Mouse (Mus musculus) brain, embryonic 14.5 days (tissue): ENCODE measurements around the gene Sec23ip. TPM values are rescaled to one million over a fixed set of nuclear protein-coding genes. Genes with fewer than 3 reads are reported as not detected.

Experiments used
- DNase-seq: peaks from one replicate; pipeline ENCODE4 v3.0.0-alpha.2; 2011; ENCODE audit warnings: low read depth
- CTCF ChIP-seq: fragments of 200-500 bp; IDR thresholded peaks from 2 replicates; pipeline ENCODE4 v1.5.1; 2012; ENCODE audit warnings: inconsistent platforms, mild to moderate bottlenecking, moderate library complexity, borderline replicate concordance; ENCODE audit not compliant: insufficient read depth, insufficient read length; ENCODE audit errors: extremely low read depth
- POLR2A ChIP-seq: fragments of 200-500 bp; IDR thresholded peaks from 2 replicates; pipeline ENCODE4 v1.6.1; 2012; ENCODE audit warnings: mild to moderate bottlenecking, inconsistent platforms, borderline replicate concordance; ENCODE audit not compliant: poor library complexity, insufficient read depth, insufficient read length, severe bottlenecking; ENCODE audit errors: extremely low read depth
- polyA plus RNA-seq: library from polyadenylated mRNA; depleted of rRNA; stranded (reverse); fragments of >200 nt; gene quantifications from 2 replicates; pipeline ENCODE4 v1.2.3, GENCODE M21; 2012

Sec23ip gene
- polyA plus RNA-seq, 1 experiment = 35.9 TPM

DNA sequence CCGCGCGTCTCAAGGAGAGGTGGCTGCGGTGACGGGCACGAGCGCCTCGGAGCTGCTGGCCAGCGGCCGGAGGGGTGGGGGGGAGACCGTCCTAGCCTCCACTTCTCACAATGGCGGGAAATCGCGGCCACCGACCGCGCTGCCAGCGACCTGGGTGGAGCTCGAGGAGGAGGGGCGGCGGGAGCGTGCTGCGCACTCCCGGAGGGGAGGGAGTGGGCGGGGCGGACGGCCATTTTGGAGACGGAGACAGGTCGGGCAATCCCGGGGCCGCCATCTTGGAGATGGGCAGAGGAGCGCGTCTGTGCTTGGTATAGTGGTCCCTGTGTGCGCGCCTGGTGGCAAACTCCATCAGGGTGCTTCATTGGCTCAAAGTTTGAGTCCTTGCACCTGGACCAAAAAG lies 4.4 kb upstream of the Sec23ip start, which contains the start of gene Mcmbp:
TSS of gene Mcmbp (minus strand) at position 162 of the 400 bp plus-strand sequence.
- DNase-seq = peak; percentile 98
- TF ChIP-seq CTCF = no peak
- TF ChIP-seq POLR2A = peak; percentile 81; the same call in 1 of the 2 replicates

DNA sequence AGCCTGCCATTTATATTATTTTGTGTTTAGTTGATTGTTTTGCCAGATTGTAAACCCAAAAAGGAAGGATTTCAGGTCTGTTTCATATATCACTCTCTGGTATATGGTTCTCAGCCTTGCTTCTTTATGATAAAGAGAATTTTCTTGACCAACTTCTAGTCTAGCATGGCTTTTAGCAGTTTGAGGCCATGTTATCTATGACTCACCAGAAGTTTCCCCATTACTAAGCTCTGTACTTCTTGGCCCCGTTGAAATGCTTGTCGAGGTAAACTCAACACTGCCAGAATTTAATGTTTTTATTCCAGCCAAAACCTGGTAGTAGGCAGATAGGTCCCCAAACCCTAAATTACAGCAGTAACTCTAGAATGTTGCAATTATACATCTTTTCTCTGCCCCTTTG lies 845 bp upstream of the Sec23ip start:
- TF ChIP-seq POLR2A (no peak), CTCF (no peak)
- DNase-seq = no peak

- TF ChIP-seq CTCF = no peak
- TF ChIP-seq POLR2A = no peak
Observed at GRCm38 (mm10) chr7:128746151-128746550, 1.4 kb downstream of the Sec23ip start.

GRCm38 (mm10) chr7:128748758-128749157 lies 4.0 kb downstream of the Sec23ip start:
- peak; percentile 19 for DNase-seq

More at GRCm38 (mm10) chr7:128746151-128746550, 1.4 kb downstream of the Sec23ip start:
- DNase-seq = no peak

DNA sequence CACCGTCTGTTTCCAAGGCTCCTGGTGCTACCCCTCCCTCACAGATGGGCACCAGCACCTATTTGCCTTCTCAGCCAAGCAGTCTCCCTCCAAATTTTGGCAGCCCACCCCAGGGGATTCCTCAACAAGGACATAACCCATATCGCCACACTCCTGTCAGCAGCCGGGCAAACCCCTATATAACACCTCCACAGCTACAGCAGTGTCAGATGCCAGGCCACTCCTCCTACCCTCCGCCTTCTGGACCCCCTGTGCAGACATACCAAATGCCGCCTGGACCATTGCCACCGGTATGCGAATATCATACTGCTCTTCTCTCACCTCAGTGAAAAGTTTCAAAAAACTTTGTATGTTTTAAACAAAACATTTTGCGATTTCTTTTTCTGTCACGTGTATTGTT lies 5.6 kb downstream of the Sec23ip start:
- TF ChIP-seq CTCF = no peak
- TF ChIP-seq POLR2A = no peak
- peak; percentile 10 for DNase-seq

More at GRCm38 (mm10) chr7:128748758-128749157, 4.0 kb downstream of the Sec23ip start:
- no peak for TF ChIP-seq CTCF
- TF ChIP-seq POLR2A = no peak

DNA sequence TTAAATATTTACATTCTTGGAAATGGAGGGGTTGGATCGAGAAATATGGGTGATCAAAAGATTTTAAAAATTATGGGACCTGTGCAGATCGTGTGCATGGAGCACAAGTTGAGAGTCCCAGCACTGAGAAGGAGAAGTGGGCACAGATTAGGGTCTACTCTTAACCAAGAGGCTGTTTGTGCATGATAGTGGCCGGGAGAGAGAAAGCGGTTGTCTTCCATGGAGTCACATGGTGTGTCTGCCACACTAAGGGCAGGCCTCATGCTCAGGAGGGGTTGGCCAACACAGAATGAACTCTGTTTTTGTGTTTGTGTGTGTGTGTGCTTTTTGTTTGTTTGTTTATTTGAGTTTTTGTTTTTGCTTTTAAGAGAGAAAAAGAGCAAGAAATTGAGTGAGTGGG lies 7.3 kb downstream of the Sec23ip start:
- no peak for DNase-seq
- TF ChIP-seq CTCF = no peak
- no peak for TF ChIP-seq POLR2A

- no peak for DNase-seq
- TF ChIP-seq CTCF (no peak), POLR2A (no peak)
Observed at GRCm38 (mm10) chr7:128755396-128755795, 10.7 kb downstream of the Sec23ip start.

DNA sequence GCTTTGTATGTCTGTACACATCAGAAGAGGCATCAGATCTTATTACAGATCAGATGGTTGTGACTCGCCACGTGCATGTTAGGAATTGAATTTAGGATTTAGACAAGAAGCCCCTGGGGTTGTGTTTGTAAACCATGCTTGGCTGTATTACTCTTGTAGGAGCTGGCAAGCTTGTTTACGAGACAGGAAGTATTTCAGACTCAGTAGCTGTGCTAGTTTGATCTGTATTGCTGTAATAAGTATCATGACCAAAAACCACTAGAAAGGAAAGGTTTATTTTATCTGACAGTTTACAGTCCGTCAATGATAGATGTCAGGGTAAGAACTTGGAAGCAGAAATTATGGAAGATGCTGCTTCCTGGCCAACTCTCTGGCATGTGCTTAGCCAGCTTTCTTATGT lies 14.2 kb downstream of the Sec23ip start:
- no peak for DNase-seq
- TF ChIP-seq POLR2A = no peak
- no peak for TF ChIP-seq CTCF

DNA sequence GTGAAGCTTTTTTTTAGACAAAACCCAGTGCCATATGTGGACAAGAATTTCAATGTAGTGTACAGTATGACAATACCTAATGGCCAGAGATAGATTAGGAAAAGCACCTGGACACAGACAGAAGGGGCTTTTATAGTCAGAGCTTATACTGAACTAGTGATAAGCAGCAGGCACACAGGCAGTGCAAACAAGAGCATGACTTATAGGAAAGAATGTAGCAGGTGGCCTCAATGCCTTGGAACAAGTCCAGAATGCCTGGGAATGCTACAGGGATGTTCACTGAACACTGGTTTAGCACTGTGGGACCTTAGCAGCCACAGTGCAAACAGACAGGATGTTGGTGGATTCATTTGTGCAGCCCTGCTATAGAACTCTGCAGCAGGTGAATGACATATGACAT lies 22.0 kb downstream of the Sec23ip start:
- TF ChIP-seq CTCF (no peak), POLR2A (no peak)
- DNase-seq = peak; percentile 6

GRCm38 (mm10) chr7:128777201-128777600 lies 32.5 kb downstream of the Sec23ip start:
- TF ChIP-seq POLR2A (no peak), CTCF (no peak)
- DNase-seq = no peak

GRCm38 (mm10) chr7:128779305-128779704 lies 34.6 kb downstream of the Sec23ip start:
- DNase-seq = peak; percentile 91
- TF ChIP-seq CTCF (peak; percentile 88), POLR2A (no peak)

DNA sequence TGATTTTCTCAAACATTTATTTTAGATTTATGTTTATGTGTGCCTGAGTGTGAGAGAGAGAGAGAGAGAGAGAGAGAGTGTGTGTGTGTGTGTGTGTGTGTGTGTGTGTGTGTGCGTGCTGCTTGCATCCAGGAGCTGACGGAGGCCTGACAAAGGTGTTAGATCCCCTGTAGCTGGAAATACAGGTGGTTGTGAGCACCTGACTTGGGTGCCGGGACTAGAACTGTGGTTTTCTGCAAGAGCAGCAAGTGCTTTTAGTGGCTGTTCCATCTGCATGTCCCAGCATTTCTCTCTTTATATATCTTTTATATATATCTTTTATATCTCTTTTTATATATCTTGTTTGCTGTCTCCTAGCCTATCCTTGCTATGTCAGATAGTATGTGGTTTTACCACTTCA lies 37.1 kb downstream of the Sec23ip start:
- no peak for DNase-seq
- TF ChIP-seq POLR2A = no peak
- no peak for TF ChIP-seq CTCF

- TF ChIP-seq POLR2A (no peak), CTCF (no peak)
- DNase-seq = no peak
Observed at GRCm38 (mm10) chr7:128790045-128790444, 45.3 kb downstream of the Sec23ip start.

DNA sequence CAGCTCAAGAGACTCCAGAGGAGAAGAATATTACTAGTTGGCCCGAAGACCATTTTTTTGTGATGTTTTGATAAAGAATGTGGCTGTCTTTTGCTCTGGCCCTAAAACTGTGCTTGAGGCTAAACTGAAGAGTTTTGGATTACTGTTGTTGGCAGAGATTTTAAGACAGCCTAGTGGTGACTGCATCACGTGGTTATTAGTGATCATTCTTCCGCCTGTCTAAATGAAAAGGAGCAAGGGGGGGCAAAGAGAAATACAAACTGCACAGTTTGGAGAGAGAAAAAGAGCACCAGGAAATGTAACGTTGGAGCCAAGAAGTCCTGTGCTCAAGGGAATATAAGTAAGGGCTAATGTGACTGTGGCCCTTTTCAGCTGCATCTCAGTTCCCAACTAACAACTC lies 48.7 kb downstream of the Sec23ip start:
- no peak for DNase-seq
- TF ChIP-seq POLR2A (no peak), CTCF (no peak)
